Mouse (Mus musculus): ENCODE results near the gene Klf9.
A peak's percentile ranks its signal among the peaks of the same experiment; 100 is the strongest.

The Klf9 gene

GRCm38 (mm10) chr19:23140689-23141317, at the start of gene Klf9:
Klf9 (plus strand) TSS chr19:23141226.
- peak; percentile 91 for DNase-seq (ENCODE audit: low spot score)

GRCm38 (mm10) chr19:23091586-23091985, 49.4 kb upstream of the Klf9 start:
- DNase-seq (ENCODE audit: low spot score) = no peak

GRCm38 (mm10) chr19:23093548-23093947, 47.5 kb upstream of the Klf9 start:
- DNase-seq (ENCODE audit: low spot score) = no peak

GRCm38 (mm10) chr19:23094906-23095305, 46.1 kb upstream of the Klf9 start:
- DNase-seq (ENCODE audit: low spot score) = no peak

- no peak for DNase-seq (ENCODE audit: low spot score)
These were observed 34.2 kb upstream of the Klf9 start for GRCm38 (mm10) chr19:23106859-23107258.

GRCm38 (mm10) chr19:23107335-23107734, 33.7 kb upstream of the Klf9 start:
- no peak for DNase-seq (ENCODE audit: low spot score)

- no peak for DNase-seq (ENCODE audit: low spot score)
These were observed 19.2 kb upstream of the Klf9 start for GRCm38 (mm10) chr19:23121875-23122274.

GRCm38 (mm10) chr19:23124023-23124550, 16.9 kb upstream of the Klf9 start:
- no peak for DNase-seq (ENCODE audit: low spot score)

GRCm38 (mm10) chr19:23125227-23126150, 15.5 kb upstream of the Klf9 start:
- DNase-seq (ENCODE audit: low spot score) = no peak

GRCm38 (mm10) chr19:23129908-23130307, 11.1 kb upstream of the Klf9 start:
- no peak for DNase-seq (ENCODE audit: low spot score)

GRCm38 (mm10) chr19:23132106-23132635, 8.9 kb upstream of the Klf9 start:
- no peak for DNase-seq (ENCODE audit: low spot score)

GRCm38 (mm10) chr19:23132720-23133426, 8.2 kb upstream of the Klf9 start:
- no peak for DNase-seq (ENCODE audit: low spot score)

- no peak for DNase-seq (ENCODE audit: low spot score)
These were observed 7.5 kb upstream of the Klf9 start for GRCm38 (mm10) chr19:23133427-23134094.

- peak; percentile 52 for DNase-seq (ENCODE audit: low spot score)
These were observed 7.0 kb upstream of the Klf9 start for GRCm38 (mm10) chr19:23134095-23134440.

- DNase-seq (ENCODE audit: low spot score) = peak; percentile 56
These were observed 6.4 kb upstream of the Klf9 start for GRCm38 (mm10) chr19:23134441-23135301.

- peak; percentile 81 for DNase-seq (ENCODE audit: low spot score)
These were observed 5.5 kb upstream of the Klf9 start for GRCm38 (mm10) chr19:23135349-23136201.

GRCm38 (mm10) chr19:23136202-23136850, 4.7 kb upstream of the Klf9 start:
- DNase-seq (ENCODE audit: low spot score) = peak; percentile 72

GRCm38 (mm10) chr19:23137295-23137694, 3.7 kb upstream of the Klf9 start:
- no peak for DNase-seq (ENCODE audit: low spot score)

Measured in embryo, embryonic 10.5 days (tissue).